Mouse (Mus musculus): ENCODE measurements around the gene Pga5. TPM values are rescaled to one million over a fixed set of nuclear protein-coding genes. Genes with fewer than 3 reads are reported as not detected.

Pga5 gene
- not detected in 2 replicates for polyA plus RNA-seq (2016; fragmentation: Nextera tagmentation; extraction: Ambion mirVana)

DNA sequence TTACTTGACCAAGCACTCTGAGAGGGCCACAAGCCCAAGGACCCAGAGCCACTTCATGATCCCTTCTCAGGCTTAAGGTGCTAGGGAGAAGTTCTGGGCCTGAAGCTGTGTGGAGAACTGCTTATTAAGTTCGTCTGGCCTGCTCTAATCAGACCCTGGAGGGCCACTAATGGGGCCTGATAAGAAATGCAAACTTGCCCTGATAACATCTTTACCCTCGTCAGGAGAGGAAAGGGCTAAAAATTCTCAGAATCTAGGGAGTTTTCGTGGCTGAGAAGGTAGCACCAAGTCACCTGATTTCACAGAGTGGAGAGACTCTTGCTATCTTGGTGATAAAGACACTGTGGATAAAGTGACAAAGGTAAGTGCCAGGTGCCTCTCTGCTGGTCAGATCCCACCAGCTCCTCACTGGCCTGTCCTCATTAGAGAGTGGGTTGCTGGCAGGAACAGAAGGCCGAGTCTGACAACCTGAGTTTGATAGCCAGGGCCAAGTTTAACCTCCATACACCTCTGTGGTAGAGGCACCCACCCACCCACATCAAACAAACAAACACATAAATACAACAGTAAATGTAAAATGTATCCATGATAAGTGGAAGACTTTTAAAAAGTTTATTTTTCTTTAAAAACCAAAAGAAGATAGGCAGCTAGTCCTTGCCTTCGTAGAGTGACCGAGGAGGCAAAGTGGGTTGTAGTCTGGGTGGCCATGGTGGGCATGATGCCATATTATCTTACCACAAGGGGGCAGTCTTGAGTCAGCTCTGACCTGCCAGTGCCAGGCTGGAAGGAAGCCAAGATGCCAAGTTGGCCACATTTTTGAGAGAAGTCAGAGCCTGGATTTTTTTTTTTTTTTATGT lies at the start of gene Pga5:
Pga5 (minus strand) TSS at position 157 of the 857 bp plus-strand sequence.
- no peak within 1 kb of the TSS for H3K27ac ChIP-seq
- H3K36me3 ChIP-seq: no peaks in the 10 kb centered on the region
- H3K9me3 ChIP-seq: no peaks in the 10 kb centered on the region
- H3K4me3 ChIP-seq: no peak within 1 kb of the TSS
- H3K27me3 ChIP-seq (ENCODE audit: insufficient read depth, poor library complexity, severe bottlenecking): no peaks in the 10 kb centered on the region
- DNase-seq (ENCODE audit: low spot score): peak; percentile 60
- no peaks in the 10 kb centered on the region for H3K4me1 ChIP-seq (replicated peaks)
- 52% methylated on average over 6 of the region's 6 CpGs for WGBS

DNA sequence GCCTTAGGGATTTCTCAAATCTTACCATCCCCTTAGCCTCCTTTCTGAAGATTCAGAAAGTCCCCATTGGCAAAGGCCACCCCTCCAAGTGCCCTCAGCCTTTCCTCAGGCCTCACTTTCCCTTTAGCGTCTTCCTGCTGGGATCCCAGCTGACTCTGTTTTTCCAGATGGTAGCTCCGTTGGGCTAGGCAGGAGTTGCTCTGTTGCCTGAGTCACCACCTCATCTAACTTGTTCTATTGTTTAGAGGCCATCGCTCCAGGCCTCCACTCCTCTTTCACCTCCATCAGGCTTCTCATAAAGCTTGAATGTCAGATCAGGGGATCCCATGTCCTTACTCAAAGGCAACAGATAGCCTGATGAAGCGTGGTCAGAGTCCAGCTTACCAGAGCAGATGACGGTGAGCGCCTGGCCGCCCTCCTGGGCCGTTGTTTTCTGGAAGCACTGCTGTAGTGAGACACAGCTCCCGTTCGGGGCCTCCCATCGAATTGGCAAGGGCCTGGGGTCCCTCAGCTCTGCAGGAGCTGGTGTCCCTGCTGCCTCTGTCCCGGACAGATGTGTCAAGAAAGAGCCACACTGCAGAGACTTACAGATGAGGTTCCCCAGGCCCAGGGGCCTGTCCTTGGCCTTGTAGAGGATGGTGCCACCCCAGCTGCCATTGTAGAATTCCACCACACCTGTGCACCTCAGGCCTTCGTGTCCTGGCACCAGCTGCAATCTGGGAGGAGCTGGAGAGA lies 46.9 kb upstream of the Pga5 start:
- H3K27ac ChIP-seq: 0 out of 2 replicates have a peak overlapping the region, but pooled peaks have one; percentile 0
- no peaks in the 10 kb centered on the region for H3K9me3 ChIP-seq
- peaks cover 43% of the 10 kb centered on the region for H3K4me1 ChIP-seq (replicated peaks)
- 70% methylated on average over 13 of the region's 13 CpGs for WGBS
- no peaks in the 10 kb centered on the region for H3K36me3 ChIP-seq
- DNase-seq (ENCODE audit: low spot score): no peak
- no peak overlapping the region for H3K4me3 ChIP-seq
- peaks cover 7% of the 10 kb centered on the region; the same call in 1 of the 2 replicates for H3K27me3 ChIP-seq (ENCODE audit: insufficient read depth, poor library complexity, severe bottlenecking)

DNA sequence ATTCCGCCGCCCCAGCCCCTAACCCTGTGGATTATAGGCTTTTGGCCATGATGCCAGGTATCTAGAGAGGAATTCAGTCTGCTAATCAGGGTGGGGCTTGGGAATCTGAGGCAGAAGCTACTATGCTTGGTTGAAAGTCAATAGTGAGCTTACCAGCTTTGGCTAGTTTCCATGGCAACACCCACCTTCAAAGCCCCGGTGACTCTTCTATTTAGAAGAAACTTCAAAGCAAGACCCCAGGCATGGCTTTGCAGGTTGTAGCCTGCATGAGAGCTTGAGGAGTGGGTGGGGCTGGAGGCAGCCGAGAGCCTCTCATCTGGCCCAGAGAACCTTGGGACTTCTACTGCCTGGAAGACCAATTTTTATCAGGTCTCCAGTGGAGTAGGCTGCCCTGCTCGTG lies 45.8 kb upstream of the Pga5 start:
- no peaks in the 10 kb centered on the region for H3K9me3 ChIP-seq
- peaks cover 7% of the 10 kb centered on the region; the same call in 1 of the 2 replicates for H3K27me3 ChIP-seq (ENCODE audit: insufficient read depth, poor library complexity, severe bottlenecking)
- H3K4me3 ChIP-seq: no peak overlapping the region
- no peak overlapping the region for H3K27ac ChIP-seq
- H3K4me1 ChIP-seq (replicated peaks): peaks cover 49% of the 10 kb centered on the region
- 47% methylated on average over 5 of the region's 5 CpGs for WGBS
- H3K36me3 ChIP-seq: no peaks in the 10 kb centered on the region
- no peak for DNase-seq (ENCODE audit: low spot score)

DNA sequence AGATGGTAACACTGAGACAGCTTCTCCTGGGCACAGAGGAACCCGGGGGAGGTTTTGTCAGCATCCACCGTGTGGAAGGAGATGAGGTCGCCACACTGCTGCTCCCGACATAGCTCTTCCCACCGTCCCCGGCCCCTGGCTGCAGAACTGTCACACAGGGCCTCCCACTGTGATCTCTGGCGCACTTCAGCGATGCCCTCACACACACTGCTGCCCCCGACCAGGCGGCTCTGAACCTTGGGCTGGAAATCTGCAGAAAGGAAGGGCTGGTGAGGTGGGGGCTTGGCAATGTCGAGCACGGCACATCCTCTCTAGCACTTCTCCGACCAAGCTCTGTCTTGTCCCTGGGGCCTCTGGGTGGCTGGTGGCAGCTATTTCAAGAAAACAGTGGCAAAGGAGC lies 45.2 kb upstream of the Pga5 start:
- 16% methylated on average over 13 of the region's 13 CpGs for WGBS

DNA sequence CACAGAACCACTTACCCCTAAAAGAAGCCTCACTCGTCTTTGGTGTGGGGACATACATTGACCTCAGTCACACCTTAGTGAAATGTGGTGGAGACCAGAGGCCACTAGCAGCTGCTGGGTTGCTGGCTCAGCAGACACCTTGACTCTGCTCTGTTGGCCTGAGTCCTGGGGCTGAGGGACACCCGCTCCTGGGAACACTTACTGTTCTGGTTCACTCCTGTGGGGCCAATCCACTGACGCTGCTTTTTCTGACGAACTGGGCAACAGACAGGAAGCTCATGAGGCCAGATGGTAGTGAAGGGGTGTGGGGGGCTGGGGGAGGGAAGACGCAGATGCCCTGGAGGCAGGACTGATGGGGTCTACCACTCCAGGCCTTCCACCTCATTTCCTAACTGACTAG lies 43.2 kb upstream of the Pga5 start:
- Histone ChIP-seq H3K4me3 (no peak overlapping the region), H3K4me1 (replicated peaks) (peaks cover 49% of the 10 kb centered on the region), H3K36me3 (no peaks in the 10 kb centered on the region), H3K27ac (no peak overlapping the region; the same call in 1 of the 2 replicates), H3K9me3 (no peaks in the 10 kb centered on the region), H3K27me3 (ENCODE audit: insufficient read depth, poor library complexity, severe bottlenecking) (peaks cover 7% of the 10 kb centered on the region; the same call in 1 of the 2 replicates)
- WGBS: 63% methylated on average over 5 of the region's 5 CpGs
- no peak for DNase-seq (ENCODE audit: low spot score)

More for the DNA sequence above, 45.2 kb upstream of the Pga5 start:
- H3K9me3 ChIP-seq: no peaks in the 10 kb centered on the region
- DNase-seq (ENCODE audit: low spot score): no peak
- no peak overlapping the region for H3K4me3 ChIP-seq
- no peak overlapping the region; the same call in 1 of the 2 replicates for H3K27ac ChIP-seq
- H3K4me1 ChIP-seq (replicated peaks): peaks cover 49% of the 10 kb centered on the region
- peaks cover 7% of the 10 kb centered on the region; the same call in 1 of the 2 replicates for H3K27me3 ChIP-seq (ENCODE audit: insufficient read depth, poor library complexity, severe bottlenecking)
- no peaks in the 10 kb centered on the region for H3K36me3 ChIP-seq

DNA sequence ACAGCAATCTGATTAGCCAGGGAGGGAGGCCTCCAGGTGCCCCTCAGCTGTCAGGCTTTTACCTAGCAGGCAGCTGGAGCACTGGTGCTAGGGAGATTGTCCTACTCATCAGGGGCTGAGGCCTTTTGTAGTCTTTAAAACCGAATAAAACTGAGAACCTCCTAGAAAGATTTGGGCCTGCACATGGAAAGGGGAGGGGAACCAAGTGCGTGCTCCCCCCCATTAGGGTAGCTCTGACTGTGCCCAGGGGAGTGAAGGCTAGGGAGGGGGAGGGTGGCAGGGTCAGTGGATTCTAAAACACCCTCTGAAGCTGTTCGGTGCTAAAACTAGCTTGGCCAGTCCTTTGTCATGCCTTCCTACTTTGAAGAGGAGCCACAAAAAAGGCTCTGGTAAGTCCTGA lies 42.7 kb upstream of the Pga5 start:
- WGBS: 21% methylated on average over 3 of the region's 3 CpGs
- H3K9me3 ChIP-seq: no peaks in the 10 kb centered on the region
- H3K27ac ChIP-seq: peak overlapping the region; percentile 76

DNA sequence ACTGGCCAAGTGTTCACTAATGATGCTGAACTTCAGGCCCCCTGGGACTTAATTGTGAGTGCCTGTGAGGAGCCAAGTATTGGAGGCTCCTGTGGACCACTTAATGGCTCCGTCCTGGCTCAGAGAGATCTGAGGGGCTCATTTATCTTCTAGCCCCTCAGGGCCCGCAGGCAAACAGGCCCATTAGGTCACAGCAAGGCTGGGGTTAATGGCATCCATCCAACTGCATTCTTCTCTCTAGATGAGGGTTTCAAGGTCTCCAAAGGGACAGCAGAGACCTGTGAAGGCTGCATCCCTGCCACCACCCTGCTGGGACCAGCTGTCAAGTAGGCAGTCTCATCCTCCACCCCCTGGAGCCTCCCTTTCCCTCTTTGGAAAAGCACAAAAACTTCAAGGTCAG lies 41.9 kb upstream of the Pga5 start:
- peak overlapping the region; percentile 76 for H3K27ac ChIP-seq
- 44% methylated on average over 2 of the region's 2 CpGs for WGBS
- H3K36me3 ChIP-seq: no peaks in the 10 kb centered on the region
- H3K27me3 ChIP-seq (ENCODE audit: insufficient read depth, poor library complexity, severe bottlenecking): peaks cover 7% of the 10 kb centered on the region; the same call in 1 of the 2 replicates
- no peaks in the 10 kb centered on the region for H3K9me3 ChIP-seq
- H3K4me1 ChIP-seq (replicated peaks): peaks cover 46% of the 10 kb centered on the region
- H3K4me3 ChIP-seq: no peak overlapping the region
- DNase-seq (ENCODE audit: low spot score): no peak

More for the DNA sequence above, 42.7 kb upstream of the Pga5 start:
- no peak overlapping the region for H3K4me3 ChIP-seq
- DNase-seq (ENCODE audit: low spot score): no peak
- H3K4me1 ChIP-seq (replicated peaks): peaks cover 49% of the 10 kb centered on the region
- peaks cover 7% of the 10 kb centered on the region; the same call in 1 of the 2 replicates for H3K27me3 ChIP-seq (ENCODE audit: insufficient read depth, poor library complexity, severe bottlenecking)
- no peaks in the 10 kb centered on the region for H3K36me3 ChIP-seq

DNA sequence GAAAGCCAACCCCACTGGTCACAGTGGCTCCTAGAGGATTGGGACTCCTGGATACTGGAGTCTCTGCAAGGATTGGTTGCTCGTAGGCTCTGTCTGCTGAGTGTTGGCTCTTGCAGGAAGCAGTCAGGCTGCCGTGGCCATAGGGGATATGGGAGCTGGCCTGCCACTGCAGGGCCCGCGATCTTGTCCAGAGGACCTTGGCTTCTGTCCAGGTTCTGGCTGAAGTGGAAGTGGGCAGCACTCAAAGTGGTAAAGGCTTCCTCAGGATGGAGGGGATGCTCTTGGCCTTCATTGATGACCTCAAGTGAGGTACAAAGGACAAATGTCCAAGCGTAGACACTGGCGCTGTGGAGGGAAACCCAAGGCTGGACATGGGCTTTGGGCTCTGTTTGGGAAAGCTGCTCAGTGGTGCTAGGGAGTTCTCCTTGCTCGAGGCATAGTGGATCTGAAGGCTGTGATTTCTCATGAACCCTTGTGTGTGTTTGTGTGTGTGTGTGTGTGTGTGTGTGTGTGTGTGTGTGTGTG lies 40.4 kb upstream of the Pga5 start:
- Histone ChIP-seq H3K4me3 (no peak overlapping the region), H3K36me3 (peaks cover 10% of the 10 kb centered on the region), H3K27ac (no peak overlapping the region), H3K4me1 (replicated peaks) (peaks cover 31% of the 10 kb centered on the region), H3K27me3 (ENCODE audit: insufficient read depth, poor library complexity, severe bottlenecking) (peaks cover 7% of the 10 kb centered on the region; the same call in 1 of the 2 replicates), H3K9me3 (no peaks in the 10 kb centered on the region)
- no peak for DNase-seq (ENCODE audit: low spot score)
- WGBS: 84% methylated on average over 7 of the region's 7 CpGs

DNA sequence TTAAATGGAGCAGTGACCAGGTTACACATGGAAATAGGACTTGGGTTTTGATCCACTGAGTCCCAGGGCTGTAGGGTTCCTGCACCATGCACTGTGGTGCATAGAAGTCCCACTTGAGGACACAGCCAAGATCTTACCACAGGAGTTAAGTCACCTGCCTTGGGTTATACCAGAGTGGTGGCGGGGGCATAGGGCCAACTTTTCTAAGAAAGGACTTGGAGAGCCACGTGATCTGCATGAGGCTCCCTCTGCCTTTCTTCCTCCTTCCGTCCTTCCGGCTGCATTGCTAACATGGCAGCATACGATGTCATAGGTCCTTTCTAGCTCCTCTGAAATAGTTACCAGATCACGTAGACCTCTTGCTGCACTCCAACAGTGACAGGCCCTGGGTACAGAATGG lies 37.6 kb upstream of the Pga5 start:
- H3K36me3 ChIP-seq: peaks cover 38% of the 10 kb centered on the region
- no peak for DNase-seq (ENCODE audit: low spot score)
- no peaks in the 10 kb centered on the region for H3K27me3 ChIP-seq (ENCODE audit: insufficient read depth, poor library complexity, severe bottlenecking)
- no peak overlapping the region for H3K27ac ChIP-seq
- H3K4me3 ChIP-seq: no peak overlapping the region
- peaks cover 13% of the 10 kb centered on the region for H3K4me1 ChIP-seq (replicated peaks)
- H3K9me3 ChIP-seq: no peaks in the 10 kb centered on the region
- WGBS: 92% methylated on average over 6 of the region's 6 CpGs

DNA sequence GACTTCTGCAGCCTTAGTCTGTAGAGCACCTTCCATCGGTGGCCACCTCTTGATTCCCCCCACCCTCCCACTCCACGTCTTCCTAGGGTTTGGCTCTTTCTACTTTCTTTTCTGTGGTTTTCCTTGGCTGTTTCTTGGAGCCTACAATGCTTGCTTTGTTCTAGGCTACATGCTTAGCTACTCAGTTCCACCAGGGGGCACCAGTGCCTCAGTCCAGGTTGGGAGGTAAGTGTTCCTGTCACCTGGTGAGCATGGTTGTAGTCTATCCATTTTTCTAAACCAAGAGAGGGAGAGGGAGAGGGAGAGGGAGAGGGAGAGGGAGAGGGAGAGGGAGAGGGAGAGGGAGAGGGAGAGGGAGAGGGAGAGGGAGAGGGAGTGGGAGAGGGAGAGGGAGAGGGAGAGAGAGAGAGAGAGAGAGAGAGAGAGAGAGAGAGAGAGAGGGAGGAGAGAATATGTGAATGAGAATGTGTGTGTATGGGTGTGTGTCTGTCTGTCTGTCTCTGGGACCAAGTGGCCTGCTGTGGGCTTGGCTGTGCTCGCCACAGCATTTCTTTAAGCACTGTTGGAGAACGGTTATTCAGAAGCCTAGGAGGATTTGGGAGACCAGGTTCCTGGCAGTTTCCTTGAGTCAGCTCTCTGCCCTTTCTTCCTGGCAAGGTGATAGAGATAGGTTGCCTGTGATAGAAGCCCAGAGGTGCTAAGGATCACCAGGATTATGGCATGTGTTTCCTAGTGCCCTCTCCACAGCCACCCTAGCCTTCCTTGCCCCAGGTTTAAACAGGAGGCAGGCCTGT lies 37.0 kb upstream of the Pga5 start:
- Histone ChIP-seq H3K9me3 (no peaks in the 10 kb centered on the region), H3K27ac (peak overlapping the region; percentile 62; the same call in 1 of the 2 replicates), H3K4me1 (replicated peaks) (peaks cover 11% of the 10 kb centered on the region), H3K36me3 (peaks cover 43% of the 10 kb centered on the region), H3K27me3 (ENCODE audit: insufficient read depth, poor library complexity, severe bottlenecking) (no peaks in the 10 kb centered on the region), H3K4me3 (no peak overlapping the region)
- WGBS: 52% methylated on average over 4 of the region's 4 CpGs
- peak; percentile 67 for DNase-seq (ENCODE audit: low spot score)

DNA sequence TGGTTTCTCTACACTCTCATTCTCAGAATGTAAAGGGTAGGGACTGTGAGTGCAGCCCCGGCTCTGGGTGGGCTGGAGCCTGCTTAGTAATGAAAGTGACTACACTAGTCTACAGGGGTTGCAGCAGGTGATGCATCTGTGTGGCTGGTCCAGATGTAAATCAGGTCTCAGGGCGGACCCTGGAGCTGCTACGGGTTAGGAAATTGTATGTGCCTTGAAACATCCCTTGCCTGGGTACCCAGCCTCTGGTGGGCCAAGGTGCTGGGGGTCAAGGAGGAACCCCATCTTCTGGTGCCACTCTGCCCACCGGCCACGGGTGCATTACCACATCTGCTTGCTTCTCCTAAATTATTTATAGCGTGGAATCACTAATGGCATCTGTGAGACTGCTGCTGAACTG lies 36.3 kb upstream of the Pga5 start:
- no peak for DNase-seq (ENCODE audit: low spot score)
- H3K27me3 ChIP-seq (ENCODE audit: insufficient read depth, poor library complexity, severe bottlenecking): no peaks in the 10 kb centered on the region
- 86% methylated on average over 6 of the region's 6 CpGs for WGBS
- H3K27ac ChIP-seq: peak overlapping the region; percentile 62; the same call in 1 of the 2 replicates
- no peak overlapping the region for H3K4me3 ChIP-seq
- H3K4me1 ChIP-seq (replicated peaks): peaks cover 12% of the 10 kb centered on the region
- H3K36me3 ChIP-seq: peaks cover 48% of the 10 kb centered on the region
- H3K9me3 ChIP-seq: no peaks in the 10 kb centered on the region

DNA sequence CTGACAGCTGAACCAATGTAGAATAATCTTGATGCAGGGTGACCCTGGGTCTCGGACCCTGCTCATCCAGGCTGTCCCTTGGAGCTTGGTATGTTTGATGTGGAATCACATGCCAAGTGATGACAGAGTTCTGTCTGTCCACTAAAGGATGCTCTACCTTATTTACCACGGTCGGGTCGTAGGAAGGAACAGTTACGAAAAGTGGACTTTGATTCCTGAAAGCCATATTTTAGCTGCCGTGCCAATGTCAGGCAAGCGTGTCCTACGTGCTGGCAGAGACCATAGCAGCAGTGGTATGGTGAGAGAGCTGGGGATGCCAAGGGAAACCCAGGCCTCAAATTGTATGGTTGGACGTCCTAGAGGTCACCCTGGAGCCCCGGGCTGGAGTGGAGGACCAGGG lies 35.7 kb upstream of the Pga5 start:
- WGBS: 95% methylated on average over 10 of the region's 10 CpGs
- peaks cover 50% of the 10 kb centered on the region for H3K36me3 ChIP-seq
- H3K4me3 ChIP-seq: no peak overlapping the region
- DNase-seq (ENCODE audit: low spot score): no peak
- peaks cover 14% of the 10 kb centered on the region for H3K4me1 ChIP-seq (replicated peaks)
- H3K27me3 ChIP-seq (ENCODE audit: insufficient read depth, poor library complexity, severe bottlenecking): no peaks in the 10 kb centered on the region
- no peaks in the 10 kb centered on the region for H3K9me3 ChIP-seq
- H3K27ac ChIP-seq: no peak overlapping the region

Data from hindbrain, embryonic 10.5 days (tissue).